Mouse (Mus musculus) limb, embryonic 14.5 days (tissue): ENCODE data around the gene Hoxb5. TPM values are rescaled to one million over a fixed set of nuclear protein-coding genes. Genes with fewer than 3 reads are reported as not detected.

Experiments used
- ATAC-seq: fragments of 200-750 bp; cut with Nextera tagmentation; 2 replicates; pipeline ENCODE4 v1.8.0; 2017; ENCODE audit warnings: low read depth, moderate number of reproducible peaks, moderate TSS enrichment; ENCODE audit not compliant: low FRiP score
- DNase-seq: peaks from one replicate; pipeline ENCODE4 v3.0.0-alpha.2; 2015; ENCODE audit warnings: low spot score
- H3K27ac ChIP-seq: fragments of 300-500 bp; sonication (generic); replicated peaks from 2 replicates; pipeline ENCODE4 v1.5.1; 2014; ENCODE audit warnings: low read depth, mild to moderate bottlenecking, low read length, moderate library complexity, mixed read lengths
- H3K27me3 ChIP-seq: fragments of 300-500 bp; sonication (generic); 2 replicates; pipeline ENCODE4 v1.6.1; 2014; ENCODE audit warnings: low read length, mixed read lengths; ENCODE audit not compliant: control insufficient read depth, insufficient read depth
- H3K36me3 ChIP-seq: fragments of 300-500 bp; sonication (generic); 2 replicates; pipeline ENCODE4 v1.6.1; 2014; ENCODE audit warnings: mild to moderate bottlenecking, low read length, moderate library complexity, mixed read lengths; ENCODE audit not compliant: control insufficient read depth, insufficient read depth
- H3K4me1 ChIP-seq: fragments of 300-500 bp; sonication (generic); 2 replicates; pipeline ENCODE4 v1.6.1; 2014; ENCODE audit warnings: antibody characterized with exemption, low read length, mixed read lengths; ENCODE audit not compliant: control insufficient read depth, insufficient read depth
- H3K4me2 ChIP-seq: fragments of 300-500 bp; sonication (generic); replicated peaks from 2 replicates; pipeline ENCODE4 v1.6.1; 2014; ENCODE audit warnings: low read depth, mild to moderate bottlenecking, low read length, moderate library complexity; ENCODE audit not compliant: severe bottlenecking
- H3K4me3 ChIP-seq: fragments of 300-500 bp; sonication (generic); replicated peaks from 2 replicates; pipeline ENCODE4 v1.5.1; 2014; ENCODE audit warnings: low read length
- H3K9ac ChIP-seq: fragments of 300-500 bp; sonication (generic); 2 replicates; pipeline ENCODE4 v1.6.1; 2014; ENCODE audit warnings: mild to moderate bottlenecking, low read depth, low read length, moderate library complexity; ENCODE audit not compliant: severe bottlenecking
- H3K9me3 ChIP-seq: fragments of 300-500 bp; sonication (generic); 2 replicates; pipeline ENCODE4 v1.6.1; 2016; ENCODE audit warnings: low read length; ENCODE audit not compliant: control insufficient read depth
- POLR2A ChIP-seq: fragments of 200-500 bp; IDR thresholded peaks from 2 replicates; pipeline ENCODE4 v1.8.0; 2012; ENCODE audit warnings: inconsistent platforms, mild to moderate bottlenecking, moderate library complexity, borderline replicate concordance; ENCODE audit not compliant: insufficient read depth, insufficient read length; ENCODE audit errors: extremely low read depth
- WGBS: fragments of 180-500 bp; shearing (Covaris S2); extraction: QIAGEN DNeasy Blood & Tissue Kit; methylation state at CpG from one replicate; pipeline ENCODE4 v1.1.7; 2014; 5-methylcytosine and 5-hydroxymethylcytosine counted together
- polyA plus RNA-seq, 2 experiments: library from polyadenylated mRNA; depleted of rRNA in 1 of 2; stranded (reverse) in 1 of 2; unstranded in 1 of 2; fragments of >200 nt; fragmentation: Nextera tagmentation in 1 of 2; extraction: Ambion mirVana in 1 of 2; gene quantifications; 2 replicates each; pipeline versions ENCODE4 v1.2.1 to v1.2.3; 2012 to 2014

The Hoxb5 gene
- polyA plus RNA-seq, 2 experiments: 0.85 to 1.8 TPM

DNA sequence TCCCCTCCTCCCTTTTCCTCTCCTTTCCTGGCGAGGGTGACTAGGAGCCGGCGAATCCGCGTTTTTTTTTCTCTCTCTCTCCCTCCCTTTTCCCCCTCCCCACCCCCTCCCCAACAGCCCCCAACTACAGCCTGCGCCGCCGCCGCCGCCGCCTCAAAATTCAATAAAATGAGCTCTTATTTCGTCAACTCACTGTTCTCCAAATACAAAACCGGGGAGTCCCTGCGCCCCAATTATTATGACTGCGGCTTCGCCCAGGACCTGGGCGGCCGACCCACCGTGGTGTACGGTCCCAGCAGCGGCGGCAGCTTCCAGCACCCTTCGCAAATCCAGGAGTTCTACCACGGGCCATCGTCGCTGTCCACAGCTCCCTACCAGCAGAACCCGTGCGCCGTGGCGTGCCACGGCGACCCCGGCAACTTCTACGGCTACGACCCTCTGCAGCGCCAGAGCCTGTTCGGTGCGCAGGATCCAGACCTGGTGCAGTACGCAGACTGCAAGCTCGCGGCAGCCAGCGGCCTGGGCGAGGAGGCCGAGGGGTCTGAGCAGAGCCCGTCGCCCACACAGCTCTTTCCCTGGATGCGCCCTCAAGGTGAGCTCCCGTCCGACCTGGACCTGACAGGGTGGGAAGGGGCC lies 20.2 kb upstream of the Hoxb5 start:
- Histone ChIP-seq H3K4me1 (peaks cover 4% of the 10 kb centered on the region; the same call in 1 of the 2 replicates), H3K4me2 (peak overlapping the region; percentile 18; the same call in 1 of the 2 replicates), H3K4me3 (peak overlapping the region; percentile 17), H3K27me3 (peaks cover 98% of the 10 kb centered on the region), H3K27ac (no peak overlapping the region), H3K9me3 (no peaks in the 10 kb centered on the region), H3K36me3 (no peaks in the 10 kb centered on the region), H3K9ac (no peak overlapping the region)
- DNase-seq (no peak), ATAC-seq (no peak)
- no peak for TF ChIP-seq POLR2A
- WGBS: under 1% methylated on average over 48 of the region's 49 CpGs

DNA sequence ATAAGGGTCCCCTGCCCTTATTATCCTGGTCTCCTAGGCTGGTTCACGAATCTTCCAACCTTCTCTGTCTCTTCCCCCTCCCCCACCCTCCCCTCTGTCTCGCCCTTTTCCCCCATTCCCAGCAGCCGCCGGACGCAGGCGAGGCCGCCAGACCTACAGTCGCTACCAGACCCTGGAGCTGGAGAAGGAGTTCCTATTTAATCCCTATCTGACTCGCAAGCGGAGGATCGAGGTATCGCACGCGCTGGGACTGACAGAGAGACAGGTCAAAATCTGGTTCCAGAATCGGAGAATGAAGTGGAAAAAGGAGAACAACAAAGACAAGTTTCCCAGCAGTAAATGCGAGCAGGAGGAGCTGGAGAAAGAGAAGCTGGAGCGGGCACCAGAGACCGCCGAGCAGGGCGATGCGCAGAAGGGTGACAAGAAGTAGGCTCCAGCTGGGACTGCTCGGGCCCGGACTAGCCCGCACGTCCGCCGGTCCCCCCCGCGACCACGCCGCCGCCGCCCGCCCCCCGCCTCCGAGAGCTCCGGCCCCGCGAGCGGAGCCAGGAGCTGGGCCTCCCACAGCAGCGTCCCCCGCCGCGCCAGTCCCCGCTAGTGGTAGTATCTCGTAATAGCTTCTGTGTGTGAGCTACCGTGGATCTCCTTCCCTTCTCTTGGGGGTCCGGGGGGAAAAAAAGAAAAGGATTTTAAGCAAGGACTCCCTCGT lies 18.9 kb upstream of the Hoxb5 start:
- no peak for TF ChIP-seq POLR2A
- Histone ChIP-seq H3K9me3 (no peaks in the 10 kb centered on the region), H3K4me1 (peaks cover 4% of the 10 kb centered on the region; the same call in 1 of the 2 replicates), H3K27ac (no peak overlapping the region), H3K9ac (peak overlapping the region; percentile 36; the same call in 1 of the 2 replicates), H3K36me3 (no peaks in the 10 kb centered on the region), H3K4me2 (peak overlapping the region; percentile 41), H3K27me3 (peaks cover 97% of the 10 kb centered on the region), H3K4me3 (peak overlapping the region; percentile 25)
- DNase-seq (no peak), ATAC-seq (no peak)
- 2% methylated on average over 46 of the region's 49 CpGs for WGBS

DNA sequence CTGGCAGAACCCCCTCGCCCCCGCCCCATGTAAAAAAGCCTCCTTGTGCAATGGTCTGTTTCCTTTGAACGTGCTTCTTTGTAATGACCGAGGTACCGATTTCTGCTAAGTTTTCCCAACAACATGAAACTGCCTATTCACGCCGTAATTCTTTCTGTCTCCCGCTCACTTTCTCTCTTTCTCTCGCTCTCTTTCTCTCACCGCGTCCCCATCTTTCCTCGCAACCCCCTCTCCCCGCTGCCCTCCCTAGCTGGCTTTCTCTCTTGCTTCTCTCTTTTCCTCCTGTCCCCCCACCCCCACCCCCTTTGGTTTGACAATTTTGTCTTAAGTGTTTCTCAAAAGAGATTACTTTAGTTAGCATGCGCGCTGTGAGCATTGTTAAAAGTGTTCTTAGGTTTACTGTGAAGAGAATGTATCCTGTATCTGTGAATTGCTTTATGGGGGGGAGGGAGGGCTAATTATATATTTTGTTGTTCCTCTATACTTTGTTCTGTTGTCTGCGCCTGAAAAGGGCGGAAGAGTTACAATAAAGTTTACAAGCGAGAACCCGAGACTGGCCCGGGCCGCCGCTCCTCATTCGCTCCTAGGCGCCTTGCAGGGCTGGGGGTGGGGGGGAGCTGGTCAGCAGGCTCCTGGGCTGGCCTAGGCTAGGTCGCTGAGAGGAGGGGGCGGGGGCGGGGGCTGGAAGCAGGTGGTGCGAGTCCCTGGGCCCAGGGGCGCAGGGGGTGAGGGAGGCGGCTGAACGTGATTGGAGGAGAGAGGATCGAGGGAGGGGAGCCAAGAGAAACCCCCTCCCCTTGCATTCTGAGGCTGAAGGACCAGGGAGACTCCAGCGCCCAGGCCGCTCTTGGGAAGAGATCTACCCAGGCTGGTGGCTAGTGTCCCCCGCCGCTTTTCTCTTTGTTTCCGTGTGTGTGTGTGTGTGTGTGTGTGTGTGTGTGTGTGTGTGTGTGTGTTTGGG lies 18.1 kb upstream of the Hoxb5 start:
- H3K36me3 ChIP-seq: no peaks in the 10 kb centered on the region
- WGBS: under 1% methylated on average over 31 of the region's 37 CpGs
- peak overlapping the region; percentile 25 for H3K4me3 ChIP-seq
- ATAC-seq (no peak), DNase-seq (no peak)
- no peak for TF ChIP-seq POLR2A
- H3K4me1 ChIP-seq: peaks cover 4% of the 10 kb centered on the region; the same call in 1 of the 2 replicates
- peak overlapping the region; percentile 41 for H3K4me2 ChIP-seq
- H3K9me3 ChIP-seq: no peaks in the 10 kb centered on the region
- H3K9ac ChIP-seq: no peak overlapping the region
- peaks cover 97% of the 10 kb centered on the region for H3K27me3 ChIP-seq
- H3K27ac ChIP-seq: no peak overlapping the region

DNA sequence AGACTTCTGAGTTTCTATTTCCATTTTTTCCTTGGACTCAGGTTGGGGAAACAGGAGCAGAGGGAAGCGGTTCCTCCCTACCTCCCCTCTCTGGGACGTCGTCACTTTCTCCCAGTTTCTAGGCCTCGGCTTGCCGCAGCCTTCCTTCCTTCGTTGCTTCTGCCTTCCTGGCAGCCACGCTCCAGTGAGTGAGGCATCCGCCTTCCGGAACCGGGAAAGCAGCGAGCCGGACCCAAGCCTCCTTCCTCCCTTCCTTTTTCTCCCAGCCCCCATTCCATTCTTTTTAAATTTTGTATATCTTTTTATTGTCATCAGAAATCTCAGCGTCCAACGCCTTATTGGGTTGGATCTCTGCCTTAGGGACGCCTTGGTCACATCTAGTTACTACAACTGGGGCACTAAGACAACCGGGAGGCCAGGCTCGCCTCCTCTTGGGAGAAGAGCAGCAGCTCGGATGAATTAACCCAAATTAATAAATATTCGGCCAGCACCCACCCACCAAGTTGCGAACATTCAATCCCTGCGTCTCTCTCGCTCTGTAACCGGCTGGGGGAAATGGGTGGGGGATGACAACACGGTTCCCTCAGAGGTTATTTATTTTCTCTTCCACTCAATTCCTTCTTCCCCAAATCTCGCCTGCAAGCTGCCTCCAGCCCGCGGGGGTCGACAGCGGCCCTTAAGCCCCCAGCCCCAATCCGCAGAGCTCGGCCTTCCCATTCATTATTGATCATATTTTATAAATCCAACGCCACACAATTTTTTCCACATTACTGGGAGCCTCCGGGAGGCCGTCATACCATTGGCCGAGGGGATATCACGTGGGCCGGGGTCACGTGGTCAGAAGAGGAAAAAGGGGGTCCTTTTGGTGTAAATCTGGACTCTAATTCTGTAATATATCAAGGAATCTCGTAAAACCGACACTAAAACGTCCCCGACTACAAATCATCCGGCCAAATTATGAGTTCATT lies 17.1 kb upstream of the Hoxb5 start, which contains the start of gene Hoxb7:
Hoxb7 (plus strand) TSS at position 853 of the 968 bp plus-strand sequence.
- no peak for DNase-seq
- H3K27me3 ChIP-seq: peaks cover 97% of the 10 kb centered on the region
- H3K9me3 ChIP-seq: no peaks in the 10 kb centered on the region
- H3K4me3 ChIP-seq: peak within 1 kb of the TSS; percentile 28
- H3K9ac ChIP-seq: 0 out of 2 replicates have a peak within 1 kb of the TSS, but pooled peaks have one; percentile 26
- no peaks in the 10 kb centered on the region for H3K36me3 ChIP-seq
- no peak for ATAC-seq
- TF ChIP-seq POLR2A: 0 out of 2 replicates have a peak, but pooled peaks have one; percentile 8
- H3K27ac ChIP-seq: no peak within 1 kb of the TSS
- peak within 1 kb of the TSS; percentile 43 for H3K4me2 ChIP-seq
- peaks cover 4% of the 10 kb centered on the region; the same call in 1 of the 2 replicates for H3K4me1 ChIP-seq
- WGBS: under 1% methylated on average over 43 of the region's 43 CpGs
